Mouse (Mus musculus): ENCODE measurements around the gene Ttc23. TPM values are rescaled to one million over a fixed set of nuclear protein-coding genes. Genes with fewer than 3 reads are reported as not detected.

Gene Ttc23
- polyA plus RNA-seq, 1 experiment from 2014 or later, result 8.4 TPM

DNA sequence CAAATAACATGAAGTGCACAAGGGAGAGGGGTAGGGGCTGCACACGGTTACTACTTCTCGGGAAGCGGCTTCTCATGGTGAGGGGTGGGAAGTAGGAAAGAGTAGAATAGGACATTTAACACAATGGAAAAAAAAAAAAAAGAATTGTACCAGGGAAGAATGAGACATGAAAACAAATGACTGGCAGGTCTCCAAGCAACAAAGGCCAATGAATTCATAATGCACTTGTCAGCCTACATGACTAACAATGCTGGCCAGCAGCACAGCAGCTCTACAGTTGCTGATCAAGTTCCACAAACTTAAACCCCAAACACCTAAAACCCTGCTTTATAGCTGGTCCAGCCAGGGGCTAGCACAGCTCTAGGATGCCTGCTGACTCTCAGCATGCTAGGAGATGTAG, 8.2 kb upstream of the Ttc23 start:
- Histone ChIP-seq H3K36me3 (ENCODE audit: control insufficient read depth, insufficient read depth) (peaks cover 9% of the 10 kb centered on the region; the same call in 1 of the 2 replicates), H3K27ac (ENCODE audit: low read length) (no peak overlapping the region), H3K9me3 (ENCODE audit: control insufficient read depth, low read length) (no peaks in the 10 kb centered on the region), H3K9ac (replicated peaks; ENCODE audit: low read depth, low read length) (no peak overlapping the region), H3K4me2 (ENCODE audit: low read length) (no peak overlapping the region), H3K4me3 (replicated peaks; ENCODE audit: low read length) (no peak overlapping the region), H3K27me3 (replicated peaks; ENCODE audit: control insufficient read depth, insufficient read depth, low read length) (no peaks in the 10 kb centered on the region), H3K4me1 (replicated peaks; ENCODE audit: control insufficient read depth, insufficient read depth, low read length) (peaks cover 4% of the 10 kb centered on the region)
- 55% methylated on average over 3 of the region's 3 CpGs for WGBS
- no peak for ATAC-seq

GRCm38 (mm10) chr7:67642955-67643354, 4.3 kb upstream of the Ttc23 start:
- Histone ChIP-seq H3K27ac (ENCODE audit: low read length) (no peak overlapping the region), H3K9ac (replicated peaks; ENCODE audit: low read depth, low read length) (no peak overlapping the region), H3K4me2 (ENCODE audit: low read length) (no peak overlapping the region), H3K4me3 (replicated peaks; ENCODE audit: low read length) (no peak overlapping the region), H3K36me3 (ENCODE audit: control insufficient read depth, insufficient read depth) (peaks cover 9% of the 10 kb centered on the region; the same call in 1 of the 2 replicates), H3K9me3 (ENCODE audit: control insufficient read depth, low read length) (no peaks in the 10 kb centered on the region), H3K27me3 (replicated peaks; ENCODE audit: control insufficient read depth, insufficient read depth, low read length) (no peaks in the 10 kb centered on the region), H3K4me1 (replicated peaks; ENCODE audit: control insufficient read depth, insufficient read depth, low read length) (peaks cover 19% of the 10 kb centered on the region)
- ATAC-seq, result no peak
- 90% methylated on average over 9 of the region's 9 CpGs for WGBS

GRCm38 (mm10) chr7:67644291-67644690, 2.9 kb upstream of the Ttc23 start:
- Histone ChIP-seq H3K4me1 (replicated peaks; ENCODE audit: control insufficient read depth, insufficient read depth, low read length) (peaks cover 22% of the 10 kb centered on the region), H3K27ac (ENCODE audit: low read length) (no peak overlapping the region), H3K9ac (replicated peaks; ENCODE audit: low read depth, low read length) (peak overlapping the region; percentile 87), H3K9me3 (ENCODE audit: control insufficient read depth, low read length) (no peaks in the 10 kb centered on the region), H3K4me3 (replicated peaks; ENCODE audit: low read length) (peak overlapping the region; percentile 96), H3K36me3 (ENCODE audit: control insufficient read depth, insufficient read depth) (peaks cover 7% of the 10 kb centered on the region; the same call in 1 of the 2 replicates), H3K27me3 (replicated peaks; ENCODE audit: control insufficient read depth, insufficient read depth, low read length) (no peaks in the 10 kb centered on the region), H3K4me2 (ENCODE audit: low read length) (peak overlapping the region; percentile 75)
- ATAC-seq, result no peak
- 22% methylated on average over 8 of the region's 8 CpGs for WGBS

- peak within 1 kb of the TSS; percentile 87 for H3K27ac ChIP-seq (ENCODE audit: low read length)
- peak within 1 kb of the TSS; percentile 85 for H3K4me2 ChIP-seq (ENCODE audit: low read length)
- peak within 1 kb of the TSS; percentile 87 for H3K9ac ChIP-seq (replicated peaks; ENCODE audit: low read depth, low read length)
- under 1% methylated on average over 50 of the region's 55 CpGs for WGBS
- ATAC-seq, result peak; percentile 99
- H3K27me3 ChIP-seq (replicated peaks; ENCODE audit: control insufficient read depth, insufficient read depth, low read length), result no peaks in the 10 kb centered on the region
- peaks cover 26% of the 10 kb centered on the region for H3K4me1 ChIP-seq (replicated peaks; ENCODE audit: control insufficient read depth, insufficient read depth, low read length)
- peak within 1 kb of the TSS; percentile 96 for H3K4me3 ChIP-seq (replicated peaks; ENCODE audit: low read length)
- peaks cover 7% of the 10 kb centered on the region; the same call in 1 of the 2 replicates for H3K36me3 ChIP-seq (ENCODE audit: control insufficient read depth, insufficient read depth)
- H3K9me3 ChIP-seq (ENCODE audit: control insufficient read depth, low read length), result no peaks in the 10 kb centered on the region
Measured at GRCm38 (mm10) chr7:67644833-67645680, 2.2 kb upstream of the Ttc23 start, which contains the start of gene Lrrc28. Gene Lrrc28, minus strand, starts transcription at chr7:67645268.

GRCm38 (mm10) chr7:67645681-67646014, 1.6 kb upstream of the Ttc23 start:
- under 1% methylated on average over 15 of the region's 15 CpGs for whole genome bisulfite sequencing
- ATAC-seq, result no peak
- Histone ChIP-seq H3K9ac (replicated peaks; ENCODE audit: low read depth, low read length) (peak overlapping the region; percentile 80), H3K4me2 (ENCODE audit: low read length) (peak overlapping the region; percentile 85), H3K9me3 (ENCODE audit: control insufficient read depth, low read length) (no peaks in the 10 kb centered on the region), H3K4me3 (replicated peaks; ENCODE audit: low read length) (peak overlapping the region; percentile 96), H3K4me1 (replicated peaks; ENCODE audit: control insufficient read depth, insufficient read depth, low read length) (peaks cover 27% of the 10 kb centered on the region), H3K36me3 (ENCODE audit: control insufficient read depth, insufficient read depth) (peaks cover 3% of the 10 kb centered on the region; the same call in 1 of the 2 replicates), H3K27ac (ENCODE audit: low read length) (peak overlapping the region; percentile 87), H3K27me3 (replicated peaks; ENCODE audit: control insufficient read depth, insufficient read depth, low read length) (no peaks in the 10 kb centered on the region)

GRCm38 (mm10) chr7:67646131-67646530, 1.1 kb upstream of the Ttc23 start:
- ATAC-seq, result no peak
- Histone ChIP-seq H3K4me1 (replicated peaks; ENCODE audit: control insufficient read depth, insufficient read depth, low read length) (peaks cover 27% of the 10 kb centered on the region), H3K9ac (replicated peaks; ENCODE audit: low read depth, low read length) (peak overlapping the region; percentile 80), H3K4me2 (ENCODE audit: low read length) (peak overlapping the region; percentile 85), H3K27me3 (replicated peaks; ENCODE audit: control insufficient read depth, insufficient read depth, low read length) (no peaks in the 10 kb centered on the region), H3K4me3 (replicated peaks; ENCODE audit: low read length) (peak overlapping the region; percentile 96), H3K27ac (ENCODE audit: low read length) (peak overlapping the region; percentile 87; the same call in 1 of the 2 replicates), H3K9me3 (ENCODE audit: control insufficient read depth, low read length) (no peaks in the 10 kb centered on the region), H3K36me3 (ENCODE audit: control insufficient read depth, insufficient read depth) (no peaks in the 10 kb centered on the region)
- WGBS, result 3% methylated on average over 6 of the region's 6 CpGs

DNA sequence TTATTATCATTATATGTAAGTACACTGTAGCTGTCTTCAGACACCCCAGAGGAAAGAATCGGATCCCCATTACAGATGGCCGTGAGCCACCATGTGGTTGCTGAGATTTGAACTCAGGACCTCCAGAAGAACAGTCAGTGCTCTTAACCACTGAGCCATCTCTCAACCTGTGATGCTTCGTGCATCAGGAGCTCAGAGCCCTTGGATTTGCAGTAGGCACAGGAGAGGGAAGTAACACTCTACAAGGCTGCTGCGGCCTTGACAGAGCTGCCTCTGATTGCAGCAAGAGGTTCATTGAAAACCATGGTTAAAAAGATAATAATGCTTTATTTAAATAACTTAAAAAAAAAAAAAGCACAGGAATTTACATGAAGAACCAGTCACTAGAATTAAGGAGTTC, 1.2 kb downstream of the Ttc23 start:
- peaks cover 27% of the 10 kb centered on the region for H3K4me1 ChIP-seq (replicated peaks; ENCODE audit: control insufficient read depth, insufficient read depth, low read length)
- H3K36me3 ChIP-seq (ENCODE audit: control insufficient read depth, insufficient read depth), result no peaks in the 10 kb centered on the region
- H3K9me3 ChIP-seq (ENCODE audit: control insufficient read depth, low read length), result no peaks in the 10 kb centered on the region
- H3K9ac ChIP-seq (replicated peaks; ENCODE audit: low read depth, low read length), result no peak overlapping the region
- no peak overlapping the region for H3K27ac ChIP-seq (ENCODE audit: low read length)
- no peaks in the 10 kb centered on the region for H3K27me3 ChIP-seq (replicated peaks; ENCODE audit: control insufficient read depth, insufficient read depth, low read length)
- H3K4me3 ChIP-seq (replicated peaks; ENCODE audit: low read length), result no peak overlapping the region
- 0 out of 2 replicates have a peak overlapping the region, but pooled peaks have one; percentile 13 for H3K4me2 ChIP-seq (ENCODE audit: low read length)
- no peak for ATAC-seq
- WGBS, result 69% methylated on average over 4 of the region's 4 CpGs

- Histone ChIP-seq H3K27me3 (replicated peaks; ENCODE audit: control insufficient read depth, insufficient read depth, low read length) (no peaks in the 10 kb centered on the region), H3K27ac (ENCODE audit: low read length) (no peak overlapping the region), H3K4me1 (replicated peaks; ENCODE audit: control insufficient read depth, insufficient read depth, low read length) (peaks cover 13% of the 10 kb centered on the region), H3K4me2 (ENCODE audit: low read length) (no peak overlapping the region), H3K4me3 (replicated peaks; ENCODE audit: low read length) (no peak overlapping the region), H3K9me3 (ENCODE audit: control insufficient read depth, low read length) (no peaks in the 10 kb centered on the region), H3K36me3 (ENCODE audit: control insufficient read depth, insufficient read depth) (no peaks in the 10 kb centered on the region), H3K9ac (replicated peaks; ENCODE audit: low read depth, low read length) (no peak overlapping the region)
- WGBS, result 68% methylated on average over 5 of the region's 5 CpGs
- no peak for ATAC-seq
Measured at GRCm38 (mm10) chr7:67652211-67652610, 5.0 kb downstream of the Ttc23 start.

DNA sequence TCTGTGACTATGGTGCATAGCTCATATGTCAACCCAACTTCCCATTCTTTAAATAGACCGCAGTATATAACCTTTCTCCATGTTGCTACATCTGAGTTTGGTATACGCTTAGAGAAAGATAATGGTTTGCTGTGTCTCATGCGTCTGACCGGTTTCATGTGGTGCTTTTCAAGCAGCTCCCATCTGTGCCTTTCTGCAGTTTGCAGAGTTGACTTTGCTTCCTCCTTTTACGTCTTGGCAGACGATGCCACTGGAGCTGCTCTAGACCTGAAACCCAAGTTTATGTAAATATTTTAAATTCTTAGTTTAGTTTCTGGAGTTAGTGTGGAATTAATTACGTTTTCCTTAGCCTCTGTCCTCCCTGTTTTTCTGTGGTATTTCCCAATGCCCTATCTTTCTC, 7.5 kb downstream of the Ttc23 start:
- H3K9me3 ChIP-seq (ENCODE audit: control insufficient read depth, low read length), result no peaks in the 10 kb centered on the region
- 86% methylated on average over 7 of the region's 7 CpGs for WGBS
- no peak for ATAC-seq

More for the DNA sequence above, 7.5 kb downstream of the Ttc23 start:
- no peak overlapping the region for H3K27ac ChIP-seq (ENCODE audit: low read length)
- no peak overlapping the region for H3K4me2 ChIP-seq (ENCODE audit: low read length)
- H3K4me3 ChIP-seq (replicated peaks; ENCODE audit: low read length), result no peak overlapping the region
- no peaks in the 10 kb centered on the region for H3K27me3 ChIP-seq (replicated peaks; ENCODE audit: control insufficient read depth, insufficient read depth, low read length)
- peaks cover 8% of the 10 kb centered on the region; the same call in 1 of the 2 replicates for H3K4me1 ChIP-seq (replicated peaks; ENCODE audit: control insufficient read depth, insufficient read depth, low read length)
- H3K36me3 ChIP-seq (ENCODE audit: control insufficient read depth, insufficient read depth), result no peaks in the 10 kb centered on the region
- H3K9ac ChIP-seq (replicated peaks; ENCODE audit: low read depth, low read length), result no peak overlapping the region

All from forebrain, embryonic 16.5 days (tissue).